Mouse (Mus musculus): ENCODE data around the gene Selenom.

The Selenom gene

GRCm38 (mm10) chr11:3514529-3515054, at the start of gene Selenom:
Gene Selenom, plus strand, starts transcription at chr11:3514684.
- peak; percentile 76 for DNase-seq (ENCODE audit: low read depth, low spot score)

DNA sequence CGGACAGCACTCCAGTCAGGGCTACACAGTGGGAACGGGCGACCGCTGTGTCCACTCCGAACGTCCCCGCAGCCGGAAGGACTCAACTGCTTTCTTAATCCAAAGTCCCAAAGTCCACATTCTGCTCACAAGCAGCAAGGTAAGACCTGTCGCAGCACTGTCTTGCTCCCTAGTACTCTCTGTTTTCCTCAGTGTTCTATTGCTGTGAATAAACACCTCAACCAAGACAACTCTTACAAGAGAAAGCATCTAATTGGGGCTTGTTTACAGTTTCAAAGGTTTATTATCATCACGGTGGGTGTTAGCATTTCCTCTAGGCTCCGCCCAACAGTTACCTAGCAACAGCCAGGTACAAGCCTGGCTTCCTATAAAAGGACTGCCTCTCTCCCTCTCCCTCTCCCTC, 43.0 kb upstream of the Selenom start:
- no peak for DNase-seq (ENCODE audit: low read depth, low spot score)

DNA sequence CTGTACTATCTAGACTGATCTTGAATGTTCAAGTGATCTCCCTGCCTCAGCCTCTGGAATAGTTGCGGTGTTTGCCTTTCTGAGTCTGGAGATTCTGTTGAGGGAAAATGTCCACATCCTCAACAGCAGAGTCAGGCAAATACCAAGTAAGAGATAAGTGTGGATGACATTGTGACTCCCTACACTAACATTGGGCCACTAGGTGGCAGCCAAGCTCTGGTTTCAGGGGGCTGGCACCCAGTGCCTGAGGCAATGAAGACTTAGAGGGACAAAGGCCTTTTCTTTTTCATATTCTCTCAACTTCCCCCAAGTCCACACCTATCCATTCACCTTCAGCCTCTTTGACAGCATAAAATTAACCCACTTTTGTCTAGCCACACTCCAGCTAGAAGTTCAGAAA, 42.0 kb upstream of the Selenom start:
- peak; percentile 63 for DNase-seq (ENCODE audit: low read depth, low spot score)

GRCm38 (mm10) chr11:3474480-3475115, 39.9 kb upstream of the Selenom start:
- no peak for DNase-seq (ENCODE audit: low read depth, low spot score)

DNA sequence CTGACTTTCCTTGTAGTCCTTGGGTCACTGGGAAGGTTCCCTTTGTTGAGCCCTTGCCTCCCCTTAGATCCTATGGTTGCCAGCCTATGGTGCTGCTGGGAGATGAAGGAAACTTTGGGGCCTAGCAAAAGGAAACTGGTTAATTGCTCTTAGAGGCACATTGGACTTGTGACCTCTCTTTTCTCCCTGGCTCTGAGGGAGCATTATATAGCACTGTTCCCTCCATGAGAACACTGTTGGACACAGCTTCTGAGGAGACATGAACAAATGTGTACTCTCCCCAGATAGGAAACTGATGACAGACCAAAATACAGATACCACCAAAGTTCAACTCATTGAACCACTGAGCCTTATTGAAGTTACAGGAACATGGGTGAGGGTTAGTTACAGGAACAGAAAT, 39.0 kb upstream of the Selenom start:
- DNase-seq (ENCODE audit: low read depth, low spot score), result no peak

GRCm38 (mm10) chr11:3483980-3484642, 30.4 kb upstream of the Selenom start:
- DNase-seq (ENCODE audit: low read depth, low spot score), result no peak

DNA sequence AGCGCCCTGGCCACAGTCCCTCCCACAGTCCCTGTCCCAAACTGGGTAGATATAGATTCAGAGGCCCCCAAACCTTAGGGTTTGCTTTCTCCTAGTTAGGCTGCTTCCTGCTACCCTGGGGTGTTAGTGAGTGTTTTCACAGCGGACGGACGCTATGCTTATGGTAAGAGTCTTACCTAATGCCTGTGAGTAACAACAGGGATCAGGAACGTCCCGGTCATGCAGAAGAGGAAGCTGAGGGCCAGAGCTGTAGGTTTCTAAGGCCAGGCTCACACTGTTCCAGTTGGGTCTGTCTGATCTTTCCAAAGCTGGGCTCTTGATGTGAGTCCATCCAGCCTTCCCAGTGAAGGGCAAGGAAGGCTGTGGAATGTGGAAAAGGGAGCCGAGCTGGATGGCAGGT, 28.1 kb upstream of the Selenom start:
- no peak for DNase-seq (ENCODE audit: low read depth, low spot score)

GRCm38 (mm10) chr11:3487952-3488570, 26.4 kb upstream of the Selenom start, which contains the start of gene Pla2g3:
Gene Pla2g3, plus strand, starts transcription at chr11:3488284.
- no peak for DNase-seq (ENCODE audit: low read depth, low spot score)

GRCm38 (mm10) chr11:3489036-3489435, 25.4 kb upstream of the Selenom start:
- no peak for DNase-seq (ENCODE audit: low read depth, low spot score)

GRCm38 (mm10) chr11:3492748-3493147, 21.7 kb upstream of the Selenom start:
- DNase-seq (ENCODE audit: low read depth, low spot score), result no peak

DNA sequence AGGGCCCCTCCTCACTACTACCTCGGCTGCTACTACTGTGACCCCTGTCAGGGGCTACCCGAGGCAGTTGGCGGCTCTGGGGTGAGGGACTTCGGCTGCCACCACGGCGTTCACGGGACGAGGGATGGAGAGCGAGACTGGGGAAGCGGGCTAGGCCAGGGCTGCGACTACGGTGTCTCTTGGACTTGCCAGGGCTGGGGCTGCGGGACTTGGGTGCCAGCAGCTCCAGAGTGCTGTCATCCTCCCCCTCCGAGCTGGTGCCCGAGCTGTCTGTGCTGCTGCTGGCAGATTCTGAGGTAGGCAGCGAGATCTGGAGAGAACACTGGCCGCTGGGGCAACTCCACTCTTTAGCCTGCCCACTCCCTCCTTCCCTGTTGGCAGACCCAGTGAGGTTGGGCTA, 19.6 kb upstream of the Selenom start:
- no peak for DNase-seq (ENCODE audit: low read depth, low spot score)

GRCm38 (mm10) chr11:3495496-3495895, 19.0 kb upstream of the Selenom start:
- no peak for DNase-seq (ENCODE audit: low read depth, low spot score)

DNA sequence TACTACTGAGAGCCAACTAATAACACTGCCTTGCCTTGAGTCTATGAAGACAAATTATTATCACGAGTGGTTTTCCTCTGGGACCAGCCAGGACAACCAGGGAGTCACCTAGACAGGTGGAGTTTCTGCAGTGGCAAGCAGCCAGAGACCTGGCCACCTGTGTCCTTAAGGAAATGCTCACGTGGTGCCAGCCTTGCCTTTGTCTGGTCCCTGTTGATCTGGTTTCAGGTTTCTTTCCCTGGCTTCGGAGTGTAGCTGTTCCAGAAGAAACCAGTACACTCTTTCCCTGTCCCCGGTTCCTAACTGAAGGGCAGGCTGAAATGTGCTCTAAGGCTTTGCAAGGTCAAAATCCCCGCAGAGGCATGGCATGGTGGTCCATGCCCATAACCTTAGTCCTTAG, 17.7 kb upstream of the Selenom start:
- DNase-seq (ENCODE audit: low read depth, low spot score), result no peak

DNA sequence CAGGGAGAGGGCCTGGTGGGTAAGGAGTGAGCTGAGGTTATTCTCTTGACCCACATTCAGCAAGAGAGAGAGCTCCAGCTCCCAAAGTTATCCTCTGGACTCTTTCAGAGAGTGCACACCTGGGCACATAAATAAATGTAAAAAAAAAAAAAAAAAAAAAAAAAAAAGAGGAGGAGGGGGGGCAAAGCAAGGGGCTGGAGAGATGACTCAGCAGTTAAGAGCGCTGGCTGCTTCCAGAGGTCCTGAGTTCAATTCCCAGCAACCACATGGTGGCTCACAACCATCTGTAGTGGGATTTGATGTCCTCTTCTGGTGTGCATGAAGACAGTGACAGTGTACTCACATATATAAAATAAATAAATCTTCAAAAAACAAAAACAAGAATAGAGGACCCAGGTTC, 17.2 kb upstream of the Selenom start:
- DNase-seq (ENCODE audit: low read depth, low spot score), result no peak

- no peak for DNase-seq (ENCODE audit: low read depth, low spot score)
Observed at GRCm38 (mm10) chr11:3502057-3502456, 12.4 kb upstream of the Selenom start.

GRCm38 (mm10) chr11:3502459-3503072, 11.9 kb upstream of the Selenom start:
- DNase-seq (ENCODE audit: low read depth, low spot score), result no peak

DNA sequence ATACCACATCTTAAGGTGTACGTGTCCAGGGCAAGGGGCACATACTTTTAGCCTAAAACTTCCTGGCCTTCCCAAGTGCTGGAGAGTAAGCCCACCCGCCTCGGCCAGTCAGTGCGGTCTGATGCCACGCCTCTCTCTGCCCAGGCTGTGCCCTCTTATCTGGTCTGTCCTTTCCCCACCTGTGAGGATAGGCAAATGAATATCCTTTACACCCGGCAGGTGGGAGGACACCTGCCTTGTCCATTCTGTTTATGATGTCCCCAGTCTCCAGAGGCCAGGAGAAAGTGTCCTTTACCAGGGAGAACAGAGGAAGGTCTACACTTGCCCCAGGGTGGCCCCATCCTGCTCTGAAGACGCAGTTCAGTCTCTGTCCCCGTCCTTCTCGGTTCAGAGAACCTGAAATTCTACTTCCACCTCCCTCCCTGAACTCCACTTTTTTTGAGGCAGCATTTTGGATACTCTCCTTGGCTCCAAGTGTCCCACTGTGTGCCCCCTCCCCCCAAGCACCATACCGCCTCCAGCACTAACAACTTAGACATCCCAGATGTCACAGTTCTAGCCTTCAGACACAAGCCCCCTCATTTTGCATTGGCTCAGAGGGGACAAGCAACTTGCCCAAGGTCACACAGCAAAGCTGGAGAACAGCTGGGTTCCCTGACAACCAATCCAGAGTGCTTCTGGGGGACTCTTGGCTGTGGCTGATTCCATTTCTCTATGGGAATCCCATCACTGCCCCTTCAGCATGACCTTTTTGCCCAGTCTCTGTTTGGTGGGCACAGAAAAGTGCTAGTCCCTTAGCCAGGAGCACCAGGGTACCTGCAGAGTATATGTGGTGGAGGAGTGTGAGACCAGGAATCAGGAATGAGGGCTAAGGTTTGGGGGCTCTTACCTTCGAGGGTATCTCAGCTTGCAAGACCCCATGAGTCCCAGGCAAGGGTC, 10.5 kb upstream of the Selenom start:
- DNase-seq (ENCODE audit: low read depth, low spot score), result no peak

GRCm38 (mm10) chr11:3508226-3508625, 6.3 kb upstream of the Selenom start:
- DNase-seq (ENCODE audit: low read depth, low spot score), result no peak

GRCm38 (mm10) chr11:3509181-3510085, 5.1 kb upstream of the Selenom start:
- DNase-seq (ENCODE audit: low read depth, low spot score), result no peak

DNA sequence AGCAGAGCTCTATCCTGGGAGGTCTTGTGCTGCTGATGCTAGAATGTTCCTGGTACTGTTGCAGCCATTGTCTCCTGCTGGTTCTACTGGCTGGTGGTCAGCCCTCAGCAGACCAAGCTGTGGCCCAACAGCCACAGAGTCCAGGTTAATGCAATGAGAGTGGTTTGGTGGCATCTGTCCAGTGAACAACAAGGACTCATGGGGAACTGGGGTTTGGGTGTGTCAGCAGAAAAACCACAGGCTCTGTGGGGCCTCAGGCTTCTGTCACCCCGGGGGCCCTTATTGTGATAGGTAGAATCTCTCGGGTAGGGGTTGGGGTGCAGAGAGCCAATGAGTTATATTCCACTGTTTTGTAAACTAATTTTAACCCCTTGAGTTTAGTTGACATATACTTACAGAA, 4.2 kb upstream of the Selenom start:
- DNase-seq (ENCODE audit: low read depth, low spot score), result no peak

Measured in CD4-positive helper T cell, adult 2 months (primary cell).